Mouse (Mus musculus): ENCODE measurements around the gene Gpr174. TPM values are rescaled to one million over a fixed set of nuclear protein-coding genes. Genes with fewer than 3 reads are reported as not detected.

Gene Gpr174
- polyA plus RNA-seq, 1 experiment from 2014 or later: 0.43 TPM

Other genes with a start within 250 kb of the Gpr174 start
- gene P2ry10, start 167.4 kb upstream of the Gpr174 start, polyA plus RNA-seq (2014; fragmentation: Nextera tagmentation; extraction: Ambion mirVana): 0.17 TPM in 1 of 2 replicates, not detected in the other
- 0.81 and 1.2 TPM in 2 replicates for gene P2ry10b, start 107.0 kb upstream of the Gpr174 start, polyA plus RNA-seq (2014; fragmentation: Nextera tagmentation; extraction: Ambion mirVana)
- gene Itm2a, start 147.5 kb downstream of the Gpr174 start, polyA plus RNA-seq (2014; fragmentation: Nextera tagmentation; extraction: Ambion mirVana): 1,448 and 1,513 TPM in 2 replicates